Mouse (Mus musculus): ENCODE results near the gene March1.

- TF ChIP-seq CTCF (IDR thresholded peaks at IDR 0.05; ENCODE audit: borderline replicate concordance, extremely low read depth, insufficient read depth, insufficient read length) (no peak), POLR2A (IDR thresholded peaks at IDR 0.05; ENCODE audit: borderline replicate concordance, extremely low read depth, insufficient read depth, insufficient read length, poor library complexity, severe bottlenecking) (no peak)
These were observed 700.1 kb downstream of the March1 start for GRCm38 (mm10) chr8:66317824-66318223.
